Mouse (Mus musculus) kidney, adult 9 months (tissue): Measurements from ENCODE around the gene Micall2.

Source experiments
- DNase-seq: peaks from one replicate; pipeline ENCODE4 v3.0.0; 2022

Micall2 gene

DNA sequence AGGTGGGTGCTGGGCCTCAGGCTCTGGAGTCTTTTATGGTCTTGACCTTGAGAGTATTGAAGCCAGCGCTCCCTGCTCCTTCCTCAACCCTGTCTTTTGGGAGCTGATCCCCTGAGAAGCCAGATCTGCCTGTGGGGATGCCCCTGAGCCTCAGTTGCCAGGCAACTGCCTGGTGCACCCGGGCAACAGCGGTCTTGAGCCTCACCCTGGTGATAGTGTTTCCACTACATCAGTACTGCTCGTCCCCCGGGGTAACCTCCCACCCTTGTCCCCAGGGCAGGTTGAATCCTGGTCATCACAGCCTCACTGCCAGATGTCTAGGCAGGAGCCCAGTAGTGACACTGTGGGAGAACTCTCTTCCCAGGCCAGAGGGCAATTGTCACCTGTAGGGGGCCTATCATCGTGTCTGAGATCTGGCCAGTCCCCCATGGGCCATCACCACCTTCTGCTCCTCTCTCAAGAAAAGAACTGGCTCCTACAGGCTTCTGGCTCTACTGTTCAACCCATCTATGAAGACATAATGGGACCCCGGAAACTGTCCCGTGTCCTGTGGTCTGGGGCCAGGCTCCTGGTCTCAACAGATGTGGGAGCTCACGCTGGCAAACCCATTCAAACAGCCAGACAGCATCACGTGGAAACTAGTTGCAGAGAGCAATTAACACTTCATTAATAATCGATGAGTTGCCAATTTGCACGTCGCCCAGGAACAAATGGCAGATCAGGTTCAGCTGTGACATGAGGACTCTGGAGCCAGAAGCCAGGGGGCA, 61.0 kb downstream of the Micall2 start:
- DNase-seq, result no peak

DNA sequence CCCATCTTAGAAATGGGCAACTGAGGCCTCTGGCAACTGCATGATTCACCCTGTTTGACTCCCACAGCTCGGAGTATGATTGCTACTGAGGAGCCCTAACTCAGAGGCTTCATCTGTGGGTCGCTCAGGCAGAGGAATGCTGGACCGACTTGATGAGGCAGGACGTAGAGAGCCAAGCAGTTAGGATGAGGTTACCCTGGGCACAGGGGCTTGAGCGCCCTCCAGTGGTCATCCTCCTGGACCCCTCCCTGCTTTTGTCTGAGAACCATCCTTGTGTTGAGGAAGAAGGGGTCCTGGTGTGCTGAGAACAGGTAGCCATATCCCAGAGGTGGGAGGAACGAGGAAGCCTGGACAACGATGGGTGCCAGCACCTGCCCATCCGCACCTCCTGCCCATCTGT, 66.8 kb downstream of the Micall2 start:
- DNase-seq, result peak; percentile 30

DNA sequence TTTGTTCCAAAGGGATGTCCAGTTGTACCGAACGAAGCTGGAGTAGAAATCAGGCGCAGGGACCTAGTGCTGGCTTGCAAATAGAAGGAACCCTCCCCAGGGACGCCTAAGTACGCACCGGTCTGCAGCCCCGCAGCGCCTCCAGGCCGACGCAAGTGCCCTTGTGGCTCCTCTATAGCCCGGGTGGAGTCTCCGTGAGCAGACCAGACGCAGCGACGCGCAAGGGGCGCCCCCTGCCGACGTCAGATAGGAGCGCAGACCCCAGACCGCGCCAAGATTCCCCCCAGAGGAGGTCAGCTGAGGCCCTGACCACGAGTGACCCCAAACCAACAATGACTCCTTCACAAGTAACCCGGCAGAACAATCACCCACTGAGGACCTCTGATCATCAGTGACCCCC, 67.6 kb downstream of the Micall2 start:
- DNase-seq, result peak; percentile 68

DNA sequence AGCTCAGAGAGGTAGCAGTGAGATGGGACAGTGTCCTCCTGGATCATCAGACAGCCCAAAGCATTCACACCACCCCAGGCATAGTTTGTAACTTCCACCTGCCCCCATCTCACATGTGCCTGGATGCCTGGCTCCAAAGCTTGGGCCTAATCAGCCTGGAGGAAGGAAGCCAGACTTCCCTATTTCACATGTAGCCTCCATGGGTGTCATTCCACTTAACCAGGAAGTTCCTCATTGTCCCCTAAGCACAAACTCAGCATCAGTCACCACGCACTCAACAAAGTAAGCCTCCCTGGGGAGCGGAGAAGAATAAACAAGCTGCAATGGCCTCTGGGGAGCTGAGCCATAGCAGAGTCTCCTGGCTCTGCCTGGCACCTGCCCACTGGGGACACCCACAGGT, 69.6 kb downstream of the Micall2 start:
- DNase-seq, result no peak

DNA sequence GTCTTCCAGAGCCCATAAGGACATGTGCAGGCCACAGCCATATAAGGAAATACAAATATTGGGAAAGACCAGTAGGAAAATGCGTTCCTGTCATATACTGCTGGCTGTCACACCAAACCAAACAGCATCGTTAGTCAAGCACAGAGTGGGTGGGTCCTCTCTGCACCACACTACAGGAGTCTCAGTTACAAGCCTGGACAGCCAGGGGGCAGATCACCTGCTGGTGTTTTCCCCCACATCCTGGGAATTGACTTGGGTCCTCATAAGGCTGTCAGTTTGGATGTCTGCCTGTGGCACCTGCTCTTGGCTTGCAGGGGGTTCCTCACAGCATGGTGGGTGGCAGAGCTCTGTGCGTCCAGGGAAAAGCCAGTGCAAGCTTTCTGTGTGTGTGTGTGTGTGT, 70.8 kb downstream of the Micall2 start:
- no peak for DNase-seq

DNA sequence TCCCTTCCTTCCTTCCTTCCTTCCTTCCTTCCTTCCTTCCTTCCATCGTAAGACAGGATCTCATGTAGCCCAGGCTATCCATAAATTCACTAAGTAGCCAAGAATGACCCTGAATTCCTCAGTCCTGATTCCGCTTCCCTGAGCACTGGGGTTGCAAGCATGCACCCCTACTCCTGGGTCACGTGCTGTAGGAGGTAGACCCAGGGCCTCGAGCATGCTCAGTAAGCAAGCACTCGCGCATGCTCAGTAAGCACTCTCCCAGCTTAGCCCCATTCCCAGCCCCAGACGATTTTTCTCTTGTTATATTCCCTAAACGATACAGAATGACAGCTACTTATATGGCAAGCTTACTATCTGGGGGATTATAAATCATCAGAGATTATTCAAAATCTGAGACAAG, 74.4 kb downstream of the Micall2 start:
- no peak for DNase-seq

DNA sequence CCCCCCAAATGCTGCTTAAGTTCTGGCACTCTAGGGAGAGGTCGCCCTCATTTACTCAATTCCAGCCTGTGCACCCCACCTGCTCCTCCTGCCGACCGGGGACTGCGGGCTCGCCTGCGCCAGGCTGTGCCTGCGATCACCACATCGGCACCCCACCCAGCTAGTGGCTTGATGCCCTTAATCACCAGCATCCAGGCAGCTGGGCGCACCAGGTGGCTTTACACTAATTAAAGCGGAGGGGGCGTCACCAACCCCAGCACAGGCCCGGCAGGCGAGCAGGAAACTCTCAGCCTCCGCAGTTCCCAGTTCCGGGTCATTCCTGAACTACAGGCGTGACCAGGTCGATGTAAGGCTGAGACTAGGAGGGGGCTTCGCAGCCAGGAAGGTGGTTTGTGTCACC, 76.8 kb downstream of the Micall2 start:
- no peak for DNase-seq

DNA sequence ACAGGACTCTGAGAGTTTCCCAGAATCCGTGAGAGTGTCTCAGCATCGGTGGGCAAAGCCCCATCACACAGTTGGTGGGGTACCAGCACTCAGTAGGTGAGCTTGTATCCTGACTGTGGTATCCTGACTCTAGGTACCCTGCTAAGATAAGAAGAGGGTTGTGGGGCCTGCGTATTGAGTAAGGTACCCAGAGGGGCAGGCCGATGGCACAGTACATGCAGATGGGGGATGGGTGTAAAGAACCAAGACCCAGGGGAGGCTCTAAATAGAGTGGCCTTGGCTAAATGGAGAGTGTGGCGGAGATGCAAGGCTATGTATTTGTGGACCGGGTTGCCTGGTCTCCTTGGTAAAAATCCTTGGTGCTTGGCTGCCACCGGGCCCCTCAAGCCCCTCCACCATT, 77.3 kb downstream of the Micall2 start:
- DNase-seq, result no peak

DNA sequence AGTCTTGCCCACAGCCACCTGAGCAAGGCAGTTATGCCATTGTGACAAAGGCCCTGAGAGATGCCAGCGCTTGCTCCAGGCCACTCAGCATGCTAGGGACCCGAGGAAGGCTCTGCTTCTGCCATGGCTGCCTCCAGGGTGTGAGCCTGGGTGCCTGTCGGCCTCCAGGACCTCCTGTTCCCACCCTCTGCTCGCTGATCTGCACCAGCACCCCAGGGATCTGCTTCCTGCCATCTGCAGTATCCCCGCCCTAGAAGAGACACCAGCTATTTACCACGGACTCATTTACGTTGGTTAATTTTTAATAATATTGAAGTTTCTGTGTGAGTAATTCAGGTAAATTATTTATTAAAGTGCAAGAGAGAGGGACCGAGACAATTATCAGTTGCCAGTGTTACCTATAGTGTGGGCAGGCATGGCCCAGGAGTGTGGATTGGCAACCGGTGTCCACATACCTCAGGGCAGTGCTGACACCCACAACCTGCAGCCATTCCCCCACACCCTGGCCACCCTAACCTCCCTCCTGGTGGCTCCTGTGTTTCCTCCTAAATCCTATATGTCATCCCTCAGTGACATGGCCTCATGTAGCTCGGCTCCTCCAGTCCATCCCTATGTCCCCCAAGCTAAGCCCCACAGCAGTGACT, 78.1 kb downstream of the Micall2 start:
- DNase-seq, result peak; percentile 22
